Mouse (Mus musculus) liver, adult 2 months (tissue): ENCODE data around the gene Itgb6.

Experiments used
- CTCF ChIP-seq: fragments of 200-500 bp; IDR thresholded peaks from 2 replicates; pipeline ENCODE4 v1.5.1; 2011; ENCODE audit warnings: low read depth, low read length, control low read depth
- POLR2A ChIP-seq: fragments of 200-500 bp; IDR thresholded peaks from 2 replicates; pipeline ENCODE4 v1.6.1; 2011; ENCODE audit warnings: low read length, control low read depth; ENCODE audit not compliant: insufficient read depth; ENCODE audit errors: extremely low read depth

DNA sequence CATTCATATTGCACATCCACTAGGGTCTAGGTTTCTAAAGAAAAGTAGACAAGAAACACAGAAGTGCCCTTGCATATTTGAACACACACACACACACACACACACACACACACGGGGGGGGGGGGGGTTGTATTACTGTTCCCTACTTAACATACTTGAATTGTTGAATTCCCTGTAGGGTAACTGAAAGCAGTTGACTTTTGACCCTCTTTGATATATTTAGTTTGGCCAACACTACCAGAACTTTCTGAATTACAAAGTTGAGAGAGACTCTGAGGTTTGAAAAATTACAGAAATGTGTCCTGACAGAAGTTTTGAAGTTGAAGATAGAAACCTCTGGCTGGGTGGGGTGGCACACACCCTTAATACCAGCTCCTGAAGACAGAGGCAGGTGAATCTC is 32.2 kb downstream of the Itgb6 start:
- TF ChIP-seq CTCF (no peak), POLR2A (no peak)
